ENCODE assay signal across 8 mouse cellular contexts in the genomic region with DNA sequence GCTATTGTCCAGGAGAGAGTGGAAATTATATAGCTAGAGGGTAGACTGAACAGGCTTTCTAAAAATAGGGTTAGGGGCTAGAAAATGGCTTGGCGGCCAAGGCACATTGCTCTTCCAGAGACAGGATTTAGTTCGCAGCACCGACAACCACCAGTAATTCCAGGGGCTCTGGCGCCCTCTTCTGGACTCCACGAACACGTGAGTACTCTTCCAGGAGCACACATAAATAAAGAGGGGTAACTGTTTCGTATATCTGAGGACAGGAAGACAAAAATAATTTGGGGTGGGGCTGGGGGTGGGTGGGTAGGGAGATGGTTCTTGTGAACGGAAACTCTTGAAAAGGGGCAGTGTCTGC. TPM values are rescaled to one million over a fixed set of nuclear protein-coding genes. Genes with fewer than 3 reads are reported as not detected.
DNase-seq lines count a peak whose midpoint lies in the region; ATAC-seq and TF ChIP-seq lines count a peak whose summit lies in the region.

No protein-coding gene starts in this region.

- 61% methylated on average over 8 of the region's 8 CpGs for WGBS in spleen, adult 2 months
- WGBS in forebrain, postnatal 0 days, result 41% methylated on average over 8 of the region's 8 CpGs
- 49% methylated on average over 8 of the region's 8 CpGs for WGBS in intestine, postnatal 0 days

- no peaks in the 10 kb centered on the region for H3K4me1 ChIP-seq in spleen, adult 2 months (ENCODE audit: control insufficient read depth, insufficient read depth, insufficient read length)
- H3K4me1 ChIP-seq in forebrain, postnatal 0 days (ENCODE audit: insufficient read depth), result no peaks in the 10 kb centered on the region
- H3K4me1 ChIP-seq in intestine, postnatal 0 days (replicated peaks; ENCODE audit: control insufficient read depth, insufficient read depth, low read length), result no peaks in the 10 kb centered on the region

- peak; percentile 71 for DNase-seq in CD4-positive, CD25-positive, alpha-beta regulatory T cell, adult 2 months (ENCODE audit: low read depth, low spot score)
- peak in 1 of 2 experiments; percentile 41 for DNase-seq in spleen, adult 2 months (ENCODE audit: low read depth in 1 of 2, low spot score in 2 of 2)
- no peak for DNase-seq in spleen, adult 12 weeks (ENCODE audit: low spot score)
- DNase-seq in forebrain, postnatal 0 days, result peak; percentile 61
- peak; percentile 74 for DNase-seq in lung, postnatal 36 days
- peak; percentile 62 for DNase-seq in thymus, postnatal 14 days

- H3K4me3 ChIP-seq in spleen, adult 2 months (ENCODE audit: extremely low read depth, insufficient read depth, insufficient read length), result no peak overlapping the region
- H3K4me3 ChIP-seq in forebrain, postnatal 0 days (ENCODE audit: low read depth, low read length), result no peak overlapping the region
- H3K4me3 ChIP-seq in intestine, postnatal 0 days (ENCODE audit: low read depth, low read length), result no peak overlapping the region

- H3K4me2 ChIP-seq in forebrain, postnatal 0 days (ENCODE audit: low read depth), result no peak overlapping the region
- H3K4me2 ChIP-seq in intestine, postnatal 0 days (replicated peaks; ENCODE audit: low read depth), result no peak overlapping the region

- TF ChIP-seq CTCF in spleen, adult 2 months (IDR thresholded peaks at IDR 0.05; ENCODE audit: extremely low read depth, insufficient read depth, insufficient read length, insufficient replicate concordance), result peak; percentile 45; the same call in 1 of the 2 replicates
- TF ChIP-seq CTCF in forebrain, postnatal 0 days (IDR thresholded peaks at IDR 0.05; ENCODE audit: low read depth), result peak; percentile 62
- TF ChIP-seq CTCF in intestine, postnatal 0 days (IDR thresholded peaks at IDR 0.05; ENCODE audit: low read depth), result peak; percentile 69

- peaks cover 16% of the 10 kb centered on the region for H3K36me3 ChIP-seq in spleen, adult 2 months (ENCODE audit: control insufficient read depth, insufficient read depth, low read length)
- peaks cover 47% of the 10 kb centered on the region for H3K36me3 ChIP-seq in forebrain, postnatal 0 days (ENCODE audit: insufficient read depth)
- peaks cover 53% of the 10 kb centered on the region for H3K36me3 ChIP-seq in intestine, postnatal 0 days (ENCODE audit: control insufficient read depth, insufficient read depth)

- TF ChIP-seq POLR2A in spleen, adult 2 months (IDR thresholded peaks at IDR 0.05; ENCODE audit: low read depth, low read length), result no peak

- H3K27me3 ChIP-seq in spleen, adult 2 months (ENCODE audit: control insufficient read depth, insufficient read depth, low read length), result no peaks in the 10 kb centered on the region
- H3K27me3 ChIP-seq in forebrain, postnatal 0 days (ENCODE audit: insufficient read depth, low read length), result no peaks in the 10 kb centered on the region
- no peaks in the 10 kb centered on the region for H3K27me3 ChIP-seq in intestine, postnatal 0 days (replicated peaks; ENCODE audit: control insufficient read depth, insufficient read depth, low read length)

- no peak for ATAC-seq in CD4-positive, CD25-positive, alpha-beta regulatory T cell, adult 4 months
- ATAC-seq in forebrain, postnatal 0 days, result peak; percentile 30; the same call in 1 of the 2 replicates
- no peak for ATAC-seq in intestine, postnatal 0 days

- H3K9me3 ChIP-seq in forebrain, postnatal 0 days (ENCODE audit: low read length), result no peaks in the 10 kb centered on the region
- no peaks in the 10 kb centered on the region for H3K9me3 ChIP-seq in intestine, postnatal 0 days (ENCODE audit: control insufficient read depth)

- no peak overlapping the region for H3K27ac ChIP-seq in spleen, adult 2 months (ENCODE audit: insufficient read depth, low read length)
- no peak overlapping the region for H3K27ac ChIP-seq in forebrain, postnatal 0 days (ENCODE audit: low read depth, low read length)
- H3K27ac ChIP-seq in intestine, postnatal 0 days (ENCODE audit: low read depth, low read length), result no peak overlapping the region

- no peak overlapping the region for H3K9ac ChIP-seq in forebrain, postnatal 0 days
- H3K9ac ChIP-seq in intestine, postnatal 0 days (ENCODE audit: low read depth, low read length), result no peak overlapping the region

RNA-seq across cellular contexts. Expression of gene Rps17, which starts 8.6 kb away (rescaled TPM):
- 1,000 to 10,000 TPM; 1,101 to 1,535 TPM for polyA plus RNA-seq in CD4-positive, CD25-positive, alpha-beta regulatory T cell, adult 4 months (2017; shearing (Covaris generic))
- polyA plus RNA-seq in spleen, adult 2 months (2012; rRNA removed), result 776 and 827 TPM in 2 replicates
- 883 and 1,228 TPM in 2 replicates for total RNA-seq in forebrain, postnatal 0 days (2014; rRNA removed)
- polyA plus RNA-seq in forebrain, postnatal 0 days (2015; fragmentation: Nextera tagmentation; extraction: Ambion mirVana), result 706 and 832 TPM in 2 replicates
- 703 and 732 TPM in 2 replicates for polyA plus RNA-seq in intestine, postnatal 0 days (2015; fragmentation: Nextera tagmentation; extraction: Ambion mirVana)
